Mouse (Mus musculus) olfactory bulb, adult 2 months (tissue): ENCODE data around the gene Hist1h2bc.

Experiments
- CTCF ChIP-seq: fragments of 200-500 bp; IDR thresholded peaks from 2 replicates; pipeline ENCODE4 v1.5.1; 2012; ENCODE audit warnings: low read depth, mild to moderate bottlenecking, low read length, moderate library complexity; ENCODE audit not compliant: insufficient read depth
- POLR2A ChIP-seq: fragments of 200-500 bp; IDR thresholded peaks from 2 replicates; pipeline ENCODE4 v1.6.1; 2012; ENCODE audit warnings: mild to moderate bottlenecking, low read depth, low read length, moderate library complexity; ENCODE audit not compliant: insufficient read depth

DNA sequence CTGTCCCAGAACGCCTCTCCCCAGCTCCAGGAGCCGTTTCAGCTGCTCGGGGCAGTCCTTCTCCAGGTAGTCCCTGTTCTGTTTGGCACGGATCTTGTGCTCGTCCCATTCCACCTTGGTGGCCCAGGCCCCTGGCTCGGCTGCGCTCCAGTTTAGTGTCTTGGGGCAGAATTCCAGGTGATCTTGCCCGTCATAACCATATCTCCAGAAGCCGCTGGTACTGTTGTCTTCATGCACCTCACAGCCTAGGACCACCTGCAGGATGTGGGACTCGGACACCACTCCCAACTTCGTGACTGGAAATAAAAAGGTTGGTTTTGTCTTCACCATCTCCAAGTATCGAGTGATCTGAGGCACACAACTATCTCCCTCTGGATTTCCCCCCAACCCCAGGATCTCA is 22.8 kb downstream of the Hist1h2bc start:
- no peak for TF ChIP-seq CTCF
- TF ChIP-seq POLR2A = no peak
